Mouse (Mus musculus) ES-Bruce4 (cell line): ENCODE results near the gene Fgfr2. TPM values are rescaled to one million over a fixed set of nuclear protein-coding genes. Genes with fewer than 3 reads are reported as not detected.

ENCODE experiments used
- H3K27ac ChIP-seq: 2 replicates; pipeline ENCODE4 v1.5.1; 2012; ENCODE audit warnings: low read length, inconsistent platforms; ENCODE audit not compliant: insufficient read depth
- H3K27me3 ChIP-seq: 2 replicates; pipeline ENCODE4 v1.6.1; 2012; ENCODE audit warnings: mild to moderate bottlenecking, low read length, inconsistent platforms; ENCODE audit not compliant: control insufficient read depth, poor library complexity, insufficient read depth, severe bottlenecking
- H3K36me3 ChIP-seq: 2 replicates; pipeline ENCODE4 v1.6.1; 2012; ENCODE audit warnings: inconsistent platforms, mild to moderate bottlenecking, low read length, moderate library complexity; ENCODE audit not compliant: control insufficient read depth, poor library complexity, insufficient read depth, severe bottlenecking
- H3K4me1 ChIP-seq: one replicate; pipeline ENCODE4 v1.8.1; 2011; ENCODE audit warnings: low read length; ENCODE audit not compliant: control insufficient read depth, insufficient read depth
- H3K4me3 ChIP-seq: 2 replicates; pipeline ENCODE4 v1.5.1; 2011; ENCODE audit warnings: low read depth, mild to moderate bottlenecking, low read length
- H3K9ac ChIP-seq: 2 replicates; pipeline ENCODE4 v1.6.1; 2012; ENCODE audit warnings: low read depth, mild to moderate bottlenecking, inconsistent platforms; ENCODE audit not compliant: poor library complexity, severe bottlenecking
- H3K9me3 ChIP-seq: replicated peaks from 2 replicates; pipeline ENCODE4 v1.6.1; 2012; ENCODE audit warnings: mild to moderate bottlenecking, low read length, inconsistent platforms; ENCODE audit not compliant: control insufficient read depth, poor library complexity, insufficient read depth, severe bottlenecking
- CTCF ChIP-seq: IDR thresholded peaks from one replicate; pipeline ENCODE4 v1.8.1; 2011; ENCODE audit warnings: low read depth, low read length
- EP300 ChIP-seq: IDR thresholded peaks from 2 replicates; pipeline ENCODE4 v1.6.1; 2011; ENCODE audit warnings: low read depth, low read length; ENCODE audit not compliant: insufficient read depth
- POLR2A ChIP-seq: IDR thresholded peaks from one replicate; pipeline ENCODE4 v1.8.1; 2011; ENCODE audit warnings: low read length; ENCODE audit not compliant: insufficient read depth
- polyA plus RNA-seq: library from polyadenylated mRNA; stranded (reverse); fragments of >200 nt; gene quantifications from 2 replicates; pipeline ENCODE4 v1.2.4, GENCODE M21; 2011; ENCODE audit warnings: low read depth; ENCODE audit not compliant: missing spikeins, insufficient read depth, insufficient read length

The Fgfr2 gene
- polyA plus RNA-seq, 1 experiment = 34.8 TPM

GRCm38 (mm10) chr7:130523451-130523850 is 2599.7 kb downstream of the Fgfr2 start:
- Histone ChIP-seq H3K27ac (no peak overlapping the region), H3K9ac (no peak overlapping the region), H3K4me1 (peaks cover 1% of the 10 kb centered on the region), H3K4me3 (no peak overlapping the region), H3K27me3 (no peaks in the 10 kb centered on the region), H3K9me3 (no peaks in the 10 kb centered on the region), H3K36me3 (no peaks in the 10 kb centered on the region)
- TF ChIP-seq POLR2A (no peak), CTCF (no peak), EP300 (no peak)

GRCm38 (mm10) chr7:130520812-130521422 is 2602.2 kb downstream of the Fgfr2 start:
- H3K9me3 ChIP-seq = no peaks in the 10 kb centered on the region
- no peaks in the 10 kb centered on the region for H3K36me3 ChIP-seq
- no peak for TF ChIP-seq POLR2A
- no peak for TF ChIP-seq CTCF
- TF ChIP-seq EP300 = no peak
- no peak overlapping the region for H3K4me3 ChIP-seq
- no peaks in the 10 kb centered on the region for H3K27me3 ChIP-seq
- H3K4me1 ChIP-seq = peaks cover 1% of the 10 kb centered on the region
- 0 out of 2 replicates have a peak overlapping the region, but pooled peaks have one; percentile 86 for H3K9ac ChIP-seq
- H3K27ac ChIP-seq = no peak overlapping the region

GRCm38 (mm10) chr7:130520049-130520425 is 2603.1 kb downstream of the Fgfr2 start, which contains the start of gene Ate1:
TSS of gene Ate1 (minus strand) at chr7:130520369.
- Histone ChIP-seq H3K27ac (peak within 1 kb of the TSS; percentile 49), H3K4me3 (peak within 1 kb of the TSS; percentile 80), H3K4me1 (peaks cover 1% of the 10 kb centered on the region), H3K36me3 (0 out of 2 replicates have a peak, but pooled peaks cover under 1% of the 10 kb centered on the region), H3K9me3 (no peaks in the 10 kb centered on the region), H3K27me3 (no peaks in the 10 kb centered on the region), H3K9ac (peak within 1 kb of the TSS; percentile 86)
- TF ChIP-seq EP300 = no peak
- no peak for TF ChIP-seq POLR2A
- TF ChIP-seq CTCF = no peak

GRCm38 (mm10) chr7:130519096-130520048 is 2603.8 kb downstream of the Fgfr2 start:
- Histone ChIP-seq H3K9ac (peak overlapping the region; percentile 86), H3K27ac (peak overlapping the region; percentile 49), H3K27me3 (no peaks in the 10 kb centered on the region), H3K4me1 (peaks cover 1% of the 10 kb centered on the region), H3K36me3 (0 out of 2 replicates have a peak, but pooled peaks cover 2% of the 10 kb centered on the region), H3K4me3 (peak overlapping the region; percentile 80), H3K9me3 (no peaks in the 10 kb centered on the region)
- TF ChIP-seq EP300 (0 out of 2 replicates have a peak, but pooled peaks have one; percentile 45), CTCF (no peak), POLR2A (peak; percentile 14)

- H3K27ac ChIP-seq = no peak overlapping the region
- peak overlapping the region; percentile 80 for H3K4me3 ChIP-seq
- no peak for TF ChIP-seq CTCF
- TF ChIP-seq EP300 = no peak
- no peak for TF ChIP-seq POLR2A
- 0 out of 2 replicates have a peak, but pooled peaks cover 2% of the 10 kb centered on the region for H3K36me3 ChIP-seq
- peak overlapping the region; percentile 86 for H3K9ac ChIP-seq
- peaks cover 1% of the 10 kb centered on the region for H3K4me1 ChIP-seq
- H3K9me3 ChIP-seq = no peaks in the 10 kb centered on the region
- no peaks in the 10 kb centered on the region for H3K27me3 ChIP-seq
Observed at GRCm38 (mm10) chr7:130518213-130519095, 2604.7 kb downstream of the Fgfr2 start.
